Mouse (Mus musculus) liver, adult 2 months (tissue): ENCODE measurements around the gene Pde8b.

Experiments
- CTCF ChIP-seq: fragments of 200-500 bp; IDR thresholded peaks from 2 replicates; pipeline ENCODE4 v1.5.1; 2011; ENCODE audit warnings: low read depth, low read length, control low read depth
- POLR2A ChIP-seq: fragments of 200-500 bp; IDR thresholded peaks from 2 replicates; pipeline ENCODE4 v1.6.1; 2011; ENCODE audit warnings: low read length, control low read depth; ENCODE audit not compliant: insufficient read depth; ENCODE audit errors: extremely low read depth

DNA sequence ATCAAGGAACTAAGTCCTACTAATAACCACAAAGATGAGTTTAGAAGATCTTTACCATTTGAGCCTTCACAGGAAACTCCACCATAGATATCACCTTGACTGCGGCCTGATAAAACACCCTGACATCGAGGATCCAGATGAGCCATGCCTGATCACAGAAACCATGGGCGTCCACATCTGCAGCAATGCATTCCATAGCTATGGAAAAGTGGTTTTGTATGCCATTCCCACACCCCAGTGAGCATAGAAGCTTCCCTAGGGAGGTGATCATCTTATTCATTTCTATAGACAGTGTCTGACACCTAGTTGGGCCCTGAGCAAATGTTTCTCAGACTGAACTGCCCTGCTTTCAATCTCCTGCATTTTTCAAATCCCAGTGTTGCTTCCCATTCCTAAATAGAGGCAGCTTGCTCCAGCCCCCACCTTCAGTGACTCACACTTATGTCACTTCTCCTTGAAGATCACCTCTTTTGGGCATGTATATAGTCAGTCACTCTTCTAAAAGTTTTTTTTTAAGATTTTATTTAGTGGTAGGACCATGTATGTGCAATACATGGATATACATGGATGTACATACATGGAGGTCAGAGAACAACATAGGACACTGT is 47.9 kb downstream of the Pde8b start:
- no peak for TF ChIP-seq CTCF
- TF ChIP-seq POLR2A = no peak
